Comparison of ENCODE assay signal across 8 mouse cellular contexts in the genomic region with DNA sequence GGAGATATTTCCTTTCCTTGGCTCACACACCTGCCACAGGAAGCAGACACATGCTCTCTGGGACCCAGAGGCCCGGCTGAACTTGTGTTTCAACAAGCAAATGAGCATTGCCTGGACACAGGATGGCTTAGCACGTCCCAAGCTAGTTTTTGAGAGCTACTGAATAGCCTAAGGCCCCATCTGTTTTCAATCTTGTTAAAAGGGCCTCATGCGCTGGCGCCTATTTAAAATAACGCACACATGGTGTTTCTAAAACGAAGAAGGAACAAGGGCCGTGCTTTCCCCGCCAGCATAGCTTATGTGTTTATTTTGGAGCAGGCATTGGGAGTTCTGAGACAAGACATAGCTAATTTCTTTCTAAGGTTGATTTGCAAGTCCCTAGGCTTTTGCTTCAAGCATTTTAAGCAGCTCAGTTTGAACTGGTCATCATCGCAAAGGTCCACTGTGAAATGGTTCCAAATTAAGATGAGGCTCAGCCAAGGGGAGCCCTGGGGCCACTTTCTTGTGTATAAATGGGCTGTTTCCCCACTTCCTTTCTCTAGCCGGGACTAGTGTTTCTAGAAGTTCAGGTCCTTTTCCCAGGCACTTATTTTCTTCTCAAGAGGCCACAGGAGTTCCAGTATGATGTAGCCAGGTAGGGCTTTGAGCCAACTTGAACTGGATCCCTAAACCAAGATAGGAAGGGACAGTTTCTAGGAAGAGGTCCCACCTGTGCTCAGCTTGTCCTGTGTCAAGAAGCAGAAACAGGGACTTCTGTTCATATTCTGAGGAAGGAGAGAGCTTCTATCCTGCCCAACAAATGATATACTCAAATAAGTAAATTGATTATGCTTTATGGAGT.
DNase-seq lines count a peak whose midpoint lies in the region; ATAC-seq lines count a peak whose summit lies in the region.

No protein-coding gene starts in this region.

- peaks cover 8% of the 10 kb centered on the region for H3K4me1 ChIP-seq in lung, embryonic 15.5 days
- H3K4me1 ChIP-seq in forebrain, embryonic 14.5 days (ENCODE audit: control insufficient read depth, insufficient read depth, low read length), result no peaks in the 10 kb centered on the region
- H3K4me1 ChIP-seq in hindbrain, embryonic 11.5 days (replicated peaks; ENCODE audit: control insufficient read depth, insufficient read depth, low read length), result no peaks in the 10 kb centered on the region

- H3K4me2 ChIP-seq in lung, embryonic 15.5 days, result no peak overlapping the region
- H3K4me2 ChIP-seq in forebrain, embryonic 14.5 days (ENCODE audit: low read length), result no peak overlapping the region
- no peak overlapping the region for H3K4me2 ChIP-seq in hindbrain, embryonic 11.5 days (replicated peaks; ENCODE audit: low read depth, low read length)

- H3K9me3 ChIP-seq in lung, embryonic 15.5 days, result no peaks in the 10 kb centered on the region
- H3K9me3 ChIP-seq in forebrain, embryonic 14.5 days (replicated peaks; ENCODE audit: control insufficient read depth, low read length), result no peaks in the 10 kb centered on the region
- H3K9me3 ChIP-seq in hindbrain, embryonic 11.5 days (ENCODE audit: control insufficient read depth, low read length), result no peaks in the 10 kb centered on the region

- H3K36me3 ChIP-seq in lung, embryonic 15.5 days, result no peaks in the 10 kb centered on the region
- H3K36me3 ChIP-seq in forebrain, embryonic 14.5 days (ENCODE audit: control insufficient read depth, insufficient read depth, low read length), result no peaks in the 10 kb centered on the region
- no peaks in the 10 kb centered on the region for H3K36me3 ChIP-seq in hindbrain, embryonic 11.5 days (ENCODE audit: control insufficient read depth, insufficient read depth, low read length)

- peak; percentile 35; the same call in 1 of the 2 replicates for ATAC-seq in lung, embryonic 15.5 days (ENCODE audit: borderline replicate concordance, extremely low read depth, low FRiP score, low TSS enrichment)
- peak; percentile 63 for ATAC-seq in forebrain, embryonic 14.5 days
- ATAC-seq in hindbrain, embryonic 11.5 days (ENCODE audit: low FRiP score), result no peak

- H3K27ac ChIP-seq in lung, embryonic 15.5 days, result peak overlapping the region; percentile 35
- H3K27ac ChIP-seq in forebrain, embryonic 14.5 days (ENCODE audit: low read depth, low read length), result no peak overlapping the region
- H3K27ac ChIP-seq in hindbrain, embryonic 11.5 days (ENCODE audit: low read depth, low read length), result no peak overlapping the region

- no peak overlapping the region for H3K9ac ChIP-seq in lung, embryonic 15.5 days
- H3K9ac ChIP-seq in forebrain, embryonic 14.5 days (ENCODE audit: low read length), result no peak overlapping the region
- H3K9ac ChIP-seq in hindbrain, embryonic 11.5 days (ENCODE audit: low read depth, low read length), result no peak overlapping the region

- H3K27me3 ChIP-seq in lung, embryonic 15.5 days, result no peaks in the 10 kb centered on the region
- no peaks in the 10 kb centered on the region for H3K27me3 ChIP-seq in forebrain, embryonic 14.5 days (replicated peaks; ENCODE audit: control insufficient read depth, insufficient read depth, low read length)
- no peaks in the 10 kb centered on the region for H3K27me3 ChIP-seq in hindbrain, embryonic 11.5 days (ENCODE audit: control insufficient read depth, insufficient read depth, low read length)

- no peak for DNase-seq in lung, postnatal 10 days
- peak; percentile 72 for DNase-seq in forebrain, embryonic 14.5 days (ENCODE audit: low spot score)
- DNase-seq in hindbrain, embryonic 11.5 days (ENCODE audit: low spot score), result peak; percentile 31
- peak; percentile 27 to 45 for DNase-seq in layer of hippocampus, postnatal 14 days (ENCODE audit: low spot score in 2 of 2)
- peak; percentile 12 to 16 for DNase-seq in right cerebral cortex, postnatal 36 days (ENCODE audit: low spot score in 2 of 2)
- no peak for DNase-seq in spleen, adult 12 weeks (ENCODE audit: low spot score)
- DNase-seq in ovary, postnatal 10 days (ENCODE audit: low spot score), result no peak

- no peak overlapping the region for H3K4me3 ChIP-seq in lung, embryonic 15.5 days
- no peak overlapping the region for H3K4me3 ChIP-seq in forebrain, embryonic 14.5 days (ENCODE audit: low read depth, low read length)
- H3K4me3 ChIP-seq in hindbrain, embryonic 11.5 days (ENCODE audit: low read depth, low read length), result no peak overlapping the region

- 28% methylated on average over 10 of the region's 10 CpGs for WGBS in lung, embryonic 15.5 days
- 32% methylated on average over 10 of the region's 10 CpGs for WGBS in forebrain, embryonic 14.5 days
- WGBS in hindbrain, embryonic 11.5 days, result 53% methylated on average over 10 of the region's 10 CpGs

Comparison
In these comparisons a context has a peak if more than half of its experiments do, and no peak if none do; other contexts are left out.
1. DNase-seq: peak in forebrain, embryonic 14.5 days (single experiment), hindbrain, embryonic 11.5 days (single experiment), layer of hippocampus, postnatal 14 days (2 of 2) and right cerebral cortex, postnatal 36 days (2 of 2); none in lung, postnatal 10 days (single experiment), spleen, adult 12 weeks (single experiment) and ovary, postnatal 10 days (single experiment).